Mouse (Mus musculus): Measurements from ENCODE around the gene Ldlrad1. TPM values are rescaled to one million over a fixed set of nuclear protein-coding genes. Genes with fewer than 3 reads are reported as not detected.

Ldlrad1 gene
- polyA plus RNA-seq, 1 experiment from 2014 or later = not detected

DNA sequence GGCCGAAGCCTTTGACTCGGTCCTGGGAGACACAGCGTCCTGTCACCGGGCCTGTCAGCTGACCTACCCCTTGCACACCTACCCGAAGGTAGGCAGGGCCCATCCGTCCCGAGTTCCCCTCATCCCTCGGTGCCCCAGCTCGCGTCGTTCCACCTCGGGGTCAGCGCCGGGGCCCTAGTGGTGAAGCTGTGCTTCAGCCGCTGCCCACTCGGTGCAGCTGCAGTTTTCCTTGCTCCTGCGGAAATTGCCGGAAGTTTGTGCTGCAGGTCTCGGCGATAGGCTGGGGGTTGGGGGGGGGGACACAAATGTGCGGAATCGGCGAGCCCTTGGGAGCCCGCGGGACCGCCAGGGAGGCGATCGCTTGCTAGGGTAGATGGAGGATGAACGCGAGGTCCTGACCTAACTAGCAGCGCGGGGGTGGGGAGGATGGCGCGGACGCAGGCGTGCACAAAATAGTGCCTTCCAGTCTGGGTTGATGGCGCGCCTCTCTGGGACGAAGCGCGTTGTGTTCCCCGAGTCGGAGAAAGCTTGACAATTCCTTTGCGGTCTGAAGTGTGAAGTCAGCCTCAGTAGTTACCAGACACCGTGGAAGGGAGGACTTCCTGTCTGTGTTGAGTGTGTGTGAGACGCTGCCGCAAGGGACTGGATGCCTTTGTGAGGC lies 30.0 kb upstream of the Ldlrad1 start, which contains the start of gene Tceanc2:
Tceanc2 (minus strand) TSS at position 287 of the 661 bp plus-strand sequence.
- Histone ChIP-seq H3K27me3 (ENCODE audit: control insufficient read depth, insufficient read depth, low read length) (no peaks in the 10 kb centered on the region), H3K36me3 (ENCODE audit: control insufficient read depth, insufficient read depth, low read length) (no peaks in the 10 kb centered on the region), H3K27ac (replicated peaks; ENCODE audit: low read depth, low read length) (peak within 1 kb of the TSS; percentile 85), H3K9ac (ENCODE audit: low read length) (peak within 1 kb of the TSS; percentile 89), H3K9me3 (ENCODE audit: control insufficient read depth, low read length) (no peaks in the 10 kb centered on the region), H3K4me1 (ENCODE audit: control insufficient read depth, insufficient read depth, low read length) (peaks cover 12% of the 10 kb centered on the region; the same call in 1 of the 2 replicates), H3K4me3 (ENCODE audit: low read depth, low read length) (peak within 1 kb of the TSS; percentile 98), H3K4me2 (ENCODE audit: low read depth, severe bottlenecking) (peak within 1 kb of the TSS; percentile 66)
- DNase-seq (ENCODE audit: low spot score) (peak; percentile 61), ATAC-seq (ENCODE audit: insufficient number of reproducible peaks, low FRiP score, low TSS enrichment, low read depth) (peak; percentile 17; the same call in 1 of the 2 replicates)
- WGBS = 0% methylated on average over 47 of the region's 47 CpGs

DNA sequence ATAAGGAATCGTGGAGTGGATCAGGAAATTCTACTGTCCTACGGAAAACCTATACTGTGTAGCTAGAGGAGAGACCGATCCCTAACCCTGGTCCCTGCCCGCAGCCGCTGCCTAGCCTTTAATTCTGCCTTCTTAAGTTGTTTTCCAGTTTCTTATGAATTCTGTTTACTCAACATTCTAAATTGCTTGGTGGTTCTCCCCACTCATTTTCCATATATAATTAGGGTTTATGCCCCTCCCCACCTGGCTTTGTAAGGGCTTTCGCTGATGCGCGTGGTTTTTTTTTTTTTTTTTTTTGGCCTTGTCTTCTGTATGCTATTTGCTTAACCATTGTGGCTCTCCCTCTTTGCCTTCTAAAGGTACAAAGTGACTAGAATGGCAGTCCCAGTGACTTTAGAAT lies 29.4 kb upstream of the Ldlrad1 start:
- ATAC-seq (ENCODE audit: insufficient number of reproducible peaks, low FRiP score, low TSS enrichment, low read depth) = no peak
- H3K4me3 ChIP-seq (ENCODE audit: low read depth, low read length) = peak overlapping the region; percentile 98
- H3K27ac ChIP-seq (replicated peaks; ENCODE audit: low read depth, low read length) = no peak overlapping the region; the same call in 1 of the 2 replicates
- peak overlapping the region; percentile 66 for H3K4me2 ChIP-seq (ENCODE audit: low read depth, severe bottlenecking)
- peak; percentile 28 for DNase-seq (ENCODE audit: low spot score)
- H3K27me3 ChIP-seq (ENCODE audit: control insufficient read depth, insufficient read depth, low read length) = no peaks in the 10 kb centered on the region
- no peaks in the 10 kb centered on the region for H3K36me3 ChIP-seq (ENCODE audit: control insufficient read depth, insufficient read depth, low read length)
- no peaks in the 10 kb centered on the region for H3K9me3 ChIP-seq (ENCODE audit: control insufficient read depth, low read length)
- 10% methylated on average over 8 of the region's 8 CpGs for WGBS
- H3K4me1 ChIP-seq (ENCODE audit: control insufficient read depth, insufficient read depth, low read length) = peaks cover 12% of the 10 kb centered on the region; the same call in 1 of the 2 replicates
- H3K9ac ChIP-seq (ENCODE audit: low read length) = peak overlapping the region; percentile 89

DNA sequence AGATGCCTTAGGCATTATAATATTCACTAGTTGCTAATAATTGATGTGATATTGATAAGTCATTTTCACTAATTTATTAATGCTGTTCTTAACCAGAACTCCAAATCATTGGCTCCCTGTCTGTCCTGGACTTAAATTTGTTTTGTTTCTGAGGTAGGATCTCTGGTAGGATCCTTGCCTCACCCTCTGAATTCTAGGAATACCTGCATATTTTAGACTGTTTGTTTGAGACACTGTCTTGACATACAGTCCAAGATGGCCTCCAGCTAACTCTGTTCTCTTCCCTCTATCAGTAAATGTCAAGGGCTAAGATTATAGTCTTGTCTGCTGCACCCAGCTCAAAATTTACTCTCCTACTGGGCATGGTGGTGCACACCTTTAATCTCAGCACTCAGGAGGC lies 28.2 kb upstream of the Ldlrad1 start:
- ATAC-seq (ENCODE audit: insufficient number of reproducible peaks, low FRiP score, low TSS enrichment, low read depth) = no peak
- no peak for DNase-seq (ENCODE audit: low spot score)
- Histone ChIP-seq H3K27ac (replicated peaks; ENCODE audit: low read depth, low read length) (no peak overlapping the region), H3K4me2 (ENCODE audit: low read depth, severe bottlenecking) (no peak overlapping the region), H3K27me3 (ENCODE audit: control insufficient read depth, insufficient read depth, low read length) (no peaks in the 10 kb centered on the region), H3K9me3 (ENCODE audit: control insufficient read depth, low read length) (no peaks in the 10 kb centered on the region), H3K4me1 (ENCODE audit: control insufficient read depth, insufficient read depth, low read length) (peaks cover 12% of the 10 kb centered on the region; the same call in 1 of the 2 replicates), H3K9ac (ENCODE audit: low read length) (no peak overlapping the region), H3K36me3 (ENCODE audit: control insufficient read depth, insufficient read depth, low read length) (no peaks in the 10 kb centered on the region), H3K4me3 (ENCODE audit: low read depth, low read length) (no peak overlapping the region)

DNA sequence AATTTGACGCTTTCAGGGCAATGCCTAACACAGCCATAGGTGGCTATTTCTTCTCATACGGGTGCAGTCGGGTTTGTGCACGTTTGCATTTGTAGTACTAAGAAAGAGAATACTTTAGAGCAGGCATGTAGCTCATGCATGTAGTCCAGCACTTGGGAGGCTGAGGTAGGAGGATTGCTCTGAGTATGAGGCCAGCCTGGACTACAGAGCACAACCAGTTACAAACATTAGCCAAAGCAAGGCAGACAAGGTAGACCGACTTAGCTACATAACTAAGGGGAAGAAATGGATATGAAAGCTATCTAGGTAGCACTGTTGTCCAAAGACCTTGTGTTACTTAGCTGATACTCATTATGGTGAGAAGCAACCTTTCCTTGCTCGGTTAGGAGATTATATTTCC lies 27.1 kb upstream of the Ldlrad1 start:
- no peaks in the 10 kb centered on the region for H3K36me3 ChIP-seq (ENCODE audit: control insufficient read depth, insufficient read depth, low read length)
- DNase-seq (ENCODE audit: low spot score) (no peak), ATAC-seq (ENCODE audit: insufficient number of reproducible peaks, low FRiP score, low TSS enrichment, low read depth) (no peak)
- H3K9ac ChIP-seq (ENCODE audit: low read length) = no peak overlapping the region
- peaks cover 11% of the 10 kb centered on the region; the same call in 1 of the 2 replicates for H3K4me1 ChIP-seq (ENCODE audit: control insufficient read depth, insufficient read depth, low read length)
- H3K4me3 ChIP-seq (ENCODE audit: low read depth, low read length) = no peak overlapping the region
- WGBS = 91% methylated on average over 6 of the region's 6 CpGs
- no peaks in the 10 kb centered on the region for H3K9me3 ChIP-seq (ENCODE audit: control insufficient read depth, low read length)
- H3K27ac ChIP-seq (replicated peaks; ENCODE audit: low read depth, low read length) = no peak overlapping the region
- no peak overlapping the region for H3K4me2 ChIP-seq (ENCODE audit: low read depth, severe bottlenecking)
- no peaks in the 10 kb centered on the region for H3K27me3 ChIP-seq (ENCODE audit: control insufficient read depth, insufficient read depth, low read length)

DNA sequence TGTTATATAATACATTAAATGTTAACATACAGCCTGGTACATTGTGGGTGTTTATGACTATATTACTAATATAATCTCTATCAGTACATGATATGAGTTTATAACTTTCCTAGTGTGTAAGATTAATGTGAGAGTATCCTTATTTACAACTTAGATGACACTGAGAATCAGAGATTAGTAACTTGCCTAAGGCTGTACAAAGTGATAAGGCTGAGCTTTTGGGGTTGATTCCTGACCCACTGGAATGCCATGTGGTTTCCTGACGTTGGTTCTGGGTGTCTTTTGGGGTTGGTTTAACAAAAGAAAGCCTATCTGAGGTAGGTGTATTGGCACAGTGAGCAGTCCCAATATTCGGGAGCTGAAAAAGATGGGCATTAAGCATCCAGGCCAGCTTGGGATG lies 26.2 kb upstream of the Ldlrad1 start:
- 73% methylated on average over 2 of the region's 2 CpGs for WGBS
- no peaks in the 10 kb centered on the region for H3K9me3 ChIP-seq (ENCODE audit: control insufficient read depth, low read length)
- no peak overlapping the region for H3K9ac ChIP-seq (ENCODE audit: low read length)
- ATAC-seq (ENCODE audit: insufficient number of reproducible peaks, low FRiP score, low TSS enrichment, low read depth) (no peak), DNase-seq (ENCODE audit: low spot score) (no peak)
- 0 out of 2 replicates have a peak, but pooled peaks cover 3% of the 10 kb centered on the region for H3K36me3 ChIP-seq (ENCODE audit: control insufficient read depth, insufficient read depth, low read length)
- peaks cover 5% of the 10 kb centered on the region; the same call in 1 of the 2 replicates for H3K4me1 ChIP-seq (ENCODE audit: control insufficient read depth, insufficient read depth, low read length)
- H3K27ac ChIP-seq (replicated peaks; ENCODE audit: low read depth, low read length) = no peak overlapping the region
- no peaks in the 10 kb centered on the region for H3K27me3 ChIP-seq (ENCODE audit: control insufficient read depth, insufficient read depth, low read length)
- no peak overlapping the region for H3K4me3 ChIP-seq (ENCODE audit: low read depth, low read length)
- no peak overlapping the region for H3K4me2 ChIP-seq (ENCODE audit: low read depth, severe bottlenecking)

DNA sequence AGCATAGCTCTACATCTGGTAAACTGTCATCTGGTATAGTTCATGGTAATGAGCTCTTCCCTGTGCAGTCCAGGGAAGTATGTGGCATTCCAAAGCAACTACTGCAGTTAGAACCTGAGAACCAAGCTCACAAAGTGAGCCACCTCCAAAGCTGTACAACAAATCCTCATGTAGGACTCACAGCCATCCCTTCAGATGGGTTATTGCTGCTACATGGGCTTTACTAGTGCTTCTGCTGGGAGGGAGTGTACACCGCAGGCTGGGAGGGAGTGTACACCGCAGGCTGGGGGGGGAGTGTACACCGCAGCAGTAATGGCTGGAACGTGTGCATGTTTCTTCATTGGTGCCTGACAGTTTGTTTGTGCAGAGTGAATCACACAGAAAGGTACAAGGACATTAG lies 25.8 kb upstream of the Ldlrad1 start:
- H3K4me1 ChIP-seq (ENCODE audit: control insufficient read depth, insufficient read depth, low read length) = peaks cover 5% of the 10 kb centered on the region; the same call in 1 of the 2 replicates
- ATAC-seq (ENCODE audit: insufficient number of reproducible peaks, low FRiP score, low TSS enrichment, low read depth) (no peak), DNase-seq (ENCODE audit: low spot score) (no peak)
- H3K9me3 ChIP-seq (ENCODE audit: control insufficient read depth, low read length) = no peaks in the 10 kb centered on the region
- H3K27me3 ChIP-seq (ENCODE audit: control insufficient read depth, insufficient read depth, low read length) = no peaks in the 10 kb centered on the region
- H3K36me3 ChIP-seq (ENCODE audit: control insufficient read depth, insufficient read depth, low read length) = 0 out of 2 replicates have a peak, but pooled peaks cover 3% of the 10 kb centered on the region
- H3K4me3 ChIP-seq (ENCODE audit: low read depth, low read length) = no peak overlapping the region
- H3K27ac ChIP-seq (replicated peaks; ENCODE audit: low read depth, low read length) = no peak overlapping the region
- no peak overlapping the region for H3K4me2 ChIP-seq (ENCODE audit: low read depth, severe bottlenecking)
- no peak overlapping the region for H3K9ac ChIP-seq (ENCODE audit: low read length)
- WGBS = 90% methylated on average over 4 of the region's 4 CpGs

DNA sequence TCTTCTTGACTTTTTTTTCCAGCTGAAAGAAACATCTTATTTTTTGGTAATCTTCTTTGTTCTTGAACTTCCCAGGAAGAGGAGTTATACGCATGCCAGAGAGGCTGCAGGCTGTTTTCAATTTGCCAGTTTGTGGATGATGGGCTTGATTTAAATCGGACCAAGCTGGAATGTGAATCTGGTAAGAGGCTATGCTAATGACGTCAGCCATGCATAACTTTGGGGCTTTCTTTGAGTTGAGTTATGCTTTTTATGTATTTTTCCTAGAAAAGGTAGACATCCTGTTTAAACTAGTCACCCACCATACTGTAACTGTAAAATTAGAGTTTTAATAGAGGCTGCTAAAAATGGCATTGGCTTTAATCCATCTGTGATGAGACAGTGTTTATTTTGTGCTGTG lies 23.3 kb upstream of the Ldlrad1 start:
- ATAC-seq (ENCODE audit: insufficient number of reproducible peaks, low FRiP score, low TSS enrichment, low read depth) (no peak), DNase-seq (ENCODE audit: low spot score) (peak; percentile 29)
- H3K9ac ChIP-seq (ENCODE audit: low read length) = no peak overlapping the region
- H3K27ac ChIP-seq (replicated peaks; ENCODE audit: low read depth, low read length) = no peak overlapping the region
- no peaks in the 10 kb centered on the region for H3K27me3 ChIP-seq (ENCODE audit: control insufficient read depth, insufficient read depth, low read length)
- H3K9me3 ChIP-seq (ENCODE audit: control insufficient read depth, low read length) = no peaks in the 10 kb centered on the region
- peaks cover 6% of the 10 kb centered on the region; the same call in 1 of the 2 replicates for H3K36me3 ChIP-seq (ENCODE audit: control insufficient read depth, insufficient read depth, low read length)
- H3K4me1 ChIP-seq (ENCODE audit: control insufficient read depth, insufficient read depth, low read length) = no peaks in the 10 kb centered on the region; the same call in 1 of the 2 replicates
- no peak overlapping the region for H3K4me2 ChIP-seq (ENCODE audit: low read depth, severe bottlenecking)
- 26% methylated on average over 3 of the region's 3 CpGs for WGBS
- no peak overlapping the region for H3K4me3 ChIP-seq (ENCODE audit: low read depth, low read length)

DNA sequence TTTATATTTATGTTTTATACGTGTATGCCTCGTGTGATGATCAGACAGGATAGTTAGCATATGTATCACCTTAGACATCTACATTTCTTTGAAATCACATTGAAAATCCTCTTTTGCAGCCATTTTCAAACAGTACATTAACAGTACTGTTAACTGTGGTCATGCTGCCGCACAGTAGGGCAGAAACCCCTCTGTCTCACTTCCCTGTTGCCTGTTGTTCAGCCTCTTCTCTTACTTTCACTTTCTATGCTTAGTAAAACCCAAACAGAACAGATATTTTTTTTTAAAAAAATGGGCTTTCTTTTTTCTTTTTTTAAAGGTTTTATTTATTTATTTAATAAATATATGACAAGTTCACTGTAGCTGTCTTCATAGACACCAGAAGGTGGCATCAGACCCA lies 15.1 kb upstream of the Ldlrad1 start:
- Histone ChIP-seq H3K36me3 (ENCODE audit: control insufficient read depth, insufficient read depth, low read length) (peaks cover 21% of the 10 kb centered on the region; the same call in 1 of the 2 replicates), H3K9me3 (ENCODE audit: control insufficient read depth, low read length) (no peaks in the 10 kb centered on the region), H3K4me2 (ENCODE audit: low read depth, severe bottlenecking) (no peak overlapping the region), H3K9ac (ENCODE audit: low read length) (no peak overlapping the region), H3K27me3 (ENCODE audit: control insufficient read depth, insufficient read depth, low read length) (no peaks in the 10 kb centered on the region), H3K4me3 (ENCODE audit: low read depth, low read length) (no peak overlapping the region), H3K4me1 (ENCODE audit: control insufficient read depth, insufficient read depth, low read length) (no peaks in the 10 kb centered on the region), H3K27ac (replicated peaks; ENCODE audit: low read depth, low read length) (no peak overlapping the region)
- WGBS = 98% methylated on average over 3 of the region's 3 CpGs
- ATAC-seq (ENCODE audit: insufficient number of reproducible peaks, low FRiP score, low TSS enrichment, low read depth) (no peak), DNase-seq (ENCODE audit: low spot score) (no peak)

Measured in limb, embryonic 11.5 days (tissue).